Mouse (Mus musculus) midbrain, embryonic 14.5 days (tissue): ENCODE measurements around the gene Msi1. TPM values are rescaled to one million over a fixed set of nuclear protein-coding genes. Genes with fewer than 3 reads are reported as not detected.

Experiments used
- ATAC-seq: fragments of 200-750 bp; cut with Nextera tagmentation; 2 replicates; pipeline ENCODE4 v1.8.0; 2017; ENCODE audit warnings: moderate number of reproducible peaks, moderate library complexity; ENCODE audit not compliant: low FRiP score, low TSS enrichment
- DNase-seq: peaks from one replicate; pipeline ENCODE4 v3.0.0-alpha.2; 2015
- H3K27ac ChIP-seq: fragments of 300-500 bp; sonication (generic); replicated peaks from 2 replicates; pipeline ENCODE4 v1.5.1; 2014; ENCODE audit warnings: mild to moderate bottlenecking, low read depth, low read length, moderate library complexity
- H3K27me3 ChIP-seq: fragments of 300-500 bp; sonication (generic); 2 replicates; pipeline ENCODE4 v1.6.1; 2014; ENCODE audit warnings: low read length, control low read depth, mixed read lengths; ENCODE audit not compliant: control insufficient read depth, insufficient read depth
- H3K36me3 ChIP-seq: fragments of 300-500 bp; sonication (generic); 2 replicates; pipeline ENCODE4 v1.6.1; 2014; ENCODE audit warnings: low read length, control low read depth; ENCODE audit not compliant: control insufficient read depth, insufficient read depth
- H3K4me1 ChIP-seq: fragments of 300-500 bp; sonication (generic); 2 replicates; pipeline ENCODE4 v1.6.1; 2014; ENCODE audit warnings: mild to moderate bottlenecking, antibody characterized with exemption, low read length, control low read depth; ENCODE audit not compliant: control insufficient read depth, insufficient read depth
- H3K4me2 ChIP-seq: fragments of 300-500 bp; sonication (generic); 2 replicates; pipeline ENCODE4 v1.6.1; 2014; ENCODE audit warnings: mild to moderate bottlenecking, low read length, moderate library complexity
- H3K4me3 ChIP-seq: fragments of 300-500 bp; sonication (generic); replicated peaks from 2 replicates; pipeline ENCODE4 v1.5.1; 2014; ENCODE audit warnings: low read depth, low read length
- H3K9ac ChIP-seq: fragments of 300-500 bp; sonication (generic); replicated peaks from 2 replicates; pipeline ENCODE4 v1.6.1; 2014; ENCODE audit warnings: mild to moderate bottlenecking, low read length, moderate library complexity
- H3K9me3 ChIP-seq: fragments of 300-500 bp; sonication (generic); 2 replicates; pipeline ENCODE4 v1.6.1; 2016; ENCODE audit warnings: low read length, control low read depth, mixed read lengths; ENCODE audit not compliant: control insufficient read depth
- WGBS: fragments of 180-500 bp; shearing (Covaris S2); extraction: QIAGEN DNeasy Blood & Tissue Kit; methylation state at CpG from one replicate; pipeline ENCODE4 v1.1.7; 2014; 5-methylcytosine and 5-hydroxymethylcytosine counted together
- polyA plus RNA-seq: library from polyadenylated mRNA; unstranded; fragments of >200 nt; fragmentation: Nextera tagmentation; extraction: Ambion mirVana; gene quantifications from 2 replicates; pipeline ENCODE4 v1.2.1, GENCODE M21; 2014

Msi1 gene
- polyA plus RNA-seq, 1 experiment from 2014 or later: 101 TPM

GRCm38 (mm10) chr5:115403436-115404140 lies 25.8 kb upstream of the Msi1 start:
- H3K9ac ChIP-seq: peak overlapping the region; percentile 47

GRCm38 (mm10) chr5:115404241-115404794 lies 25.1 kb upstream of the Msi1 start:
- peak overlapping the region; percentile 10; the same call in 1 of the 2 replicates for H3K4me3 ChIP-seq
- DNase-seq (peak; percentile 83), ATAC-seq (peak; percentile 74)
- peak overlapping the region; percentile 51 for H3K4me2 ChIP-seq
- under 1% methylated on average over 18 of the region's 18 CpGs for WGBS
- peak overlapping the region; percentile 91 for H3K27ac ChIP-seq
- H3K4me1 ChIP-seq: peaks cover 23% of the 10 kb centered on the region
- H3K27me3 ChIP-seq: no peaks in the 10 kb centered on the region
- H3K9me3 ChIP-seq: no peaks in the 10 kb centered on the region
- H3K36me3 ChIP-seq: no peaks in the 10 kb centered on the region
- peak overlapping the region; percentile 47 for H3K9ac ChIP-seq

More at GRCm38 (mm10) chr5:115403436-115404140, 25.8 kb upstream of the Msi1 start:
- Histone ChIP-seq H3K27ac (peak overlapping the region; percentile 91), H3K9me3 (no peaks in the 10 kb centered on the region), H3K27me3 (no peaks in the 10 kb centered on the region), H3K4me1 (peaks cover 27% of the 10 kb centered on the region), H3K4me2 (peak overlapping the region; percentile 51), H3K36me3 (no peaks in the 10 kb centered on the region), H3K4me3 (no peak overlapping the region)
- ATAC-seq: no peak
- 8% methylated on average over 17 of the region's 17 CpGs for WGBS
- DNase-seq: peak; percentile 51

GRCm38 (mm10) chr5:115405205-115405604 lies 24.2 kb upstream of the Msi1 start:
- H3K36me3 ChIP-seq: no peaks in the 10 kb centered on the region
- H3K9me3 ChIP-seq: no peaks in the 10 kb centered on the region
- H3K9ac ChIP-seq: no peak overlapping the region; the same call in 1 of the 2 replicates
- peak overlapping the region; percentile 51 for H3K4me2 ChIP-seq
- H3K4me3 ChIP-seq: no peak overlapping the region
- peaks cover 23% of the 10 kb centered on the region for H3K4me1 ChIP-seq
- DNase-seq (peak; percentile 25), ATAC-seq (no peak)
- H3K27me3 ChIP-seq: no peaks in the 10 kb centered on the region
- peak overlapping the region; percentile 91 for H3K27ac ChIP-seq
- WGBS: 21% methylated on average over 8 of the region's 8 CpGs

DNA sequence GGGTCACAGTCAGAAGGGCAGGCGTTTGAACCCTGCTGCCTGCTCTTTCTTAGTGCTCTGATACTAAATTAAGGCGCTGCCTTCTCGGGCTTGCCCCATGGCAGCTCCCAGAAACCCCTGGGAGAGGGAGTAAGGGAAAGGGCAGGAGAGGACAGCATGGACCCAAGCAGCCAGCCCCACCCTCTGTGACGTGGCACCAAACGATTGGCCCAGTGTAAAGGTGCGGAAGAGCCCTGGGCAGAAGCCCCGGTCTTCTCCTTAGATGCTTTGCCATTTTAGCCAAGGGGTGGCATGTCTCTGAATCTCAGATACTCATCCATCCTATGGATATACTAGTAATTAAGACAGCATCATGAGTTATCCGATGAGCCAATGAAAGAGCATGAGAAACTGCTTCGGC lies 21.3 kb upstream of the Msi1 start:
- DNase-seq: no peak
- 51% methylated on average over 9 of the region's 9 CpGs for WGBS

GRCm38 (mm10) chr5:115415111-115416085 lies 14.0 kb upstream of the Msi1 start:
- DNase-seq: peak; percentile 61
- Histone ChIP-seq H3K36me3 (no peaks in the 10 kb centered on the region), H3K27me3 (no peaks in the 10 kb centered on the region), H3K4me3 (no peak overlapping the region), H3K27ac (0 out of 2 replicates have a peak overlapping the region, but pooled peaks have one; percentile 33), H3K4me1 (no peaks in the 10 kb centered on the region), H3K4me2 (peak overlapping the region; percentile 28), H3K9ac (no peak overlapping the region), H3K9me3 (no peaks in the 10 kb centered on the region)
- ATAC-seq: no peak
- WGBS: 53% methylated on average over 24 of the region's 24 CpGs

More for the DNA sequence above, 21.3 kb upstream of the Msi1 start:
- Histone ChIP-seq H3K9me3 (no peaks in the 10 kb centered on the region), H3K27me3 (no peaks in the 10 kb centered on the region), H3K27ac (no peak overlapping the region), H3K4me3 (no peak overlapping the region), H3K9ac (no peak overlapping the region), H3K4me2 (no peak overlapping the region), H3K4me1 (peaks cover 23% of the 10 kb centered on the region), H3K36me3 (no peaks in the 10 kb centered on the region)
- ATAC-seq: no peak

- H3K4me3 ChIP-seq: peak overlapping the region; percentile 93
- peaks cover 8% of the 10 kb centered on the region for H3K36me3 ChIP-seq
- H3K4me2 ChIP-seq: peak overlapping the region; percentile 96
- H3K9ac ChIP-seq: peak overlapping the region; percentile 100
- H3K4me1 ChIP-seq: peaks cover 29% of the 10 kb centered on the region
- H3K27ac ChIP-seq: peak overlapping the region; percentile 100
- H3K9me3 ChIP-seq: no peaks in the 10 kb centered on the region
- no peaks in the 10 kb centered on the region for H3K27me3 ChIP-seq
- under 1% methylated on average over 20 of the region's 20 CpGs for WGBS
- ATAC-seq (no peak), DNase-seq (no peak)
Observed at GRCm38 (mm10) chr5:115428831-115429358, 504 bp upstream of the Msi1 start.

DNA sequence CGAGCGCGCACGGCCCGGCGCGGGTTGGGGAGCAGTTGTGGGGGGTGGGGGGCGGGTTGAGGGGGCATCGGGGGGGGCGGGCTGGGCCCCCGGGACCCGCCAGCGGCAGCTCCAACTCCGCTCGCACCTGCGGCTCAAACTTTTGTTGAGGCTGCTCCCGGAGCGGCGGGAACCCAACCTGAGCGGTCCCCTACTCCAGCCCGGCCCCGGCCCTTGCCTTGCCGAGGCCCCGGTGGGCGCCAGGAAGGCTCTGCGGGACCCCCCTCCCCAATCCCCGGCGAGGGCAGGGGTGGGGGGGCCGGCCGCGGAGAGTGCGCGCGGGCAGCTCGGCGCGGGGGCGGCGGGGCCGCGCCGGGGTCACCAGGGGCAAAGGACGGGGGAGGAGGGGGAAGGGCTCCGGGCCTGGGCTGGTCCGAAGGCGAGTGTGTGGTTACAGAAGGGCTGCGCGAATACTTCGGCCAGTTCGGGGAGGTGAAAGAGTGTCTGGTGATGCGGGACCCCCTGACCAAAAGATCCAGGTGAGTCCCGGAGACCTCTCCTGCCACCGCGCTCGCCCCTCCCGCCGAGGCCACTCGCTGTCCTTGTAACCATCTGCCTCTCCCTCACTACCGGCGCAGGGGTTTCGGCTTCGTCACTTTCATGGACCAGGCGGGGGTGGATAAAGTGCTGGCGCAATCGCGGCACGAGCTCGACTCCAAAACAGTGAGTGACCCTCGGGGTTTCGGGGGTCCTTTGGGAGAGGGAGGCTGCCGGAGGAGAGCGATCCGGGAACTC lies 975 bp downstream of the Msi1 start:
- under 1% methylated on average over 53 of the region's 73 CpGs for WGBS
- Histone ChIP-seq H3K27me3 (no peaks in the 10 kb centered on the region), H3K9ac (peak overlapping the region; percentile 100), H3K27ac (peak overlapping the region; percentile 100), H3K4me3 (peak overlapping the region; percentile 93), H3K36me3 (peaks cover 12% of the 10 kb centered on the region), H3K4me1 (peaks cover 43% of the 10 kb centered on the region), H3K9me3 (no peaks in the 10 kb centered on the region), H3K4me2 (peak overlapping the region; percentile 96)
- 0 out of 2 replicates have a peak, but pooled peaks have one; percentile 2 for ATAC-seq
- peak; percentile 47 for DNase-seq
